Mouse (Mus musculus) embryonic facial prominence, embryonic 10.5 days (tissue): ENCODE measurements around the gene Nxnl1. TPM values are rescaled to one million over a fixed set of nuclear protein-coding genes. Genes with fewer than 3 reads are reported as not detected.

Experiments used
- DNase-seq: peaks from one replicate; pipeline ENCODE4 v3.0.0-alpha.2; 2017; ENCODE audit warnings: low spot score
- H3K27ac ChIP-seq: fragments of 300-500 bp; sonication (generic); replicated peaks from 2 replicates; pipeline ENCODE4 v1.5.1; 2016; ENCODE audit warnings: mild to moderate bottlenecking
- H3K27me3 ChIP-seq: fragments of 300-500 bp; sonication (generic); replicated peaks from 2 replicates; pipeline ENCODE4 v1.6.1; 2016; ENCODE audit warnings: low read depth, mild to moderate bottlenecking; ENCODE audit not compliant: poor library complexity, severe bottlenecking
- H3K36me3 ChIP-seq: fragments of 300-500 bp; sonication (generic); replicated peaks from 2 replicates; pipeline ENCODE4 v1.6.1; 2016; ENCODE audit warnings: mild to moderate bottlenecking, moderate library complexity
- H3K4me1 ChIP-seq: fragments of 300-500 bp; sonication (generic); 2 replicates; pipeline ENCODE4 v1.6.1; 2016
- H3K4me3 ChIP-seq: fragments of 300-500 bp; sonication (generic); 2 replicates; pipeline ENCODE4 v1.5.1; 2016; ENCODE audit warnings: mild to moderate bottlenecking, moderate library complexity
- H3K9me3 ChIP-seq: fragments of 300-500 bp; sonication (generic); 2 replicates; pipeline ENCODE4 v1.6.1; 2016; ENCODE audit warnings: mild to moderate bottlenecking
- WGBS: fragments of 180-500 bp; shearing (Covaris S2); methylation state at CpG from one replicate; pipeline ENCODE4 v1.1.7; 2016; 5-methylcytosine and 5-hydroxymethylcytosine counted together
- polyA plus RNA-seq: library from polyadenylated mRNA; unstranded; fragments of >200 nt; fragmentation: Nextera tagmentation; extraction: Ambion mirVana; gene quantifications from 2 replicates; pipeline ENCODE4 v1.2.1, GENCODE M21; 2016

The Nxnl1 gene
- polyA plus RNA-seq: 0.15 TPM in 1 of 2 replicates, not detected in the other

GRCm38 (mm10) chr8:71566501-71566900, at the start of gene Nxnl1:
TSS of gene Nxnl1 (minus strand) at chr8:71566601.
- Histone ChIP-seq H3K36me3 (no peaks in the 10 kb centered on the region), H3K4me1 (peaks cover 39% of the 10 kb centered on the region), H3K27me3 (peaks cover 76% of the 10 kb centered on the region), H3K27ac (no peak within 1 kb of the TSS), H3K4me3 (no peak within 1 kb of the TSS), H3K9me3 (peaks cover 8% of the 10 kb centered on the region)
- DNase-seq: no peak
- WGBS: 57% methylated on average over 3 of the region's 3 CpGs

- no peaks in the 10 kb centered on the region for H3K27me3 ChIP-seq
- H3K36me3 ChIP-seq: peaks cover 59% of the 10 kb centered on the region
- DNase-seq: no peak
- WGBS: 44% methylated on average over 4 of the region's 4 CpGs
- H3K27ac ChIP-seq: no peak overlapping the region
- H3K9me3 ChIP-seq: no peaks in the 10 kb centered on the region
- H3K4me1 ChIP-seq: peaks cover 25% of the 10 kb centered on the region
- no peak overlapping the region for H3K4me3 ChIP-seq
Observed at GRCm38 (mm10) chr8:71613418-71613817, 47.0 kb upstream of the Nxnl1 start.

DNA sequence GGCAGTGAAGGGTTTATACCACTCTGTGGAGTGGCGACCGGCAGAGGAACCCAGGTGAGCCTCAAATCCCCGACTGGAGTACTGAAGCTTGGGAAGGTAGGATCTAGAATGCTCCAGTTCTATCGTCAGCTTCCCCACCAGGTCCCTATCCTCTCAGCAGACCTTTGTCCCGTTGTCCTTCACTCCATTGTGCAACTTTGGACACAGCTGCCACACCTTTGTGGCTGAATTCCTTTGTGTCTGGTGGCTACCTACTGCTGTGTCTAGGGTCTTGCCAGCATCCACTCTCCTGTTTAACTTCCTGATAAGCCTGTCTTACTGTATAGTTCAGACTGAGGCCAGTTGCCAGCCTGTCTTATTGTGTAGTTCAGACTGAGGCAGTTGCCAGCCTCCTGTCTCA, 45.7 kb upstream of the Nxnl1 start:
- WGBS: 52% methylated on average over 5 of the region's 5 CpGs
- H3K4me1 ChIP-seq: peaks cover 25% of the 10 kb centered on the region
- peak overlapping the region; percentile 96 for H3K4me3 ChIP-seq
- peaks cover 46% of the 10 kb centered on the region for H3K36me3 ChIP-seq
- no peak for DNase-seq
- peak overlapping the region; percentile 93; the same call in 1 of the 2 replicates for H3K27ac ChIP-seq
- H3K27me3 ChIP-seq: no peaks in the 10 kb centered on the region
- H3K9me3 ChIP-seq: no peaks in the 10 kb centered on the region

DNA sequence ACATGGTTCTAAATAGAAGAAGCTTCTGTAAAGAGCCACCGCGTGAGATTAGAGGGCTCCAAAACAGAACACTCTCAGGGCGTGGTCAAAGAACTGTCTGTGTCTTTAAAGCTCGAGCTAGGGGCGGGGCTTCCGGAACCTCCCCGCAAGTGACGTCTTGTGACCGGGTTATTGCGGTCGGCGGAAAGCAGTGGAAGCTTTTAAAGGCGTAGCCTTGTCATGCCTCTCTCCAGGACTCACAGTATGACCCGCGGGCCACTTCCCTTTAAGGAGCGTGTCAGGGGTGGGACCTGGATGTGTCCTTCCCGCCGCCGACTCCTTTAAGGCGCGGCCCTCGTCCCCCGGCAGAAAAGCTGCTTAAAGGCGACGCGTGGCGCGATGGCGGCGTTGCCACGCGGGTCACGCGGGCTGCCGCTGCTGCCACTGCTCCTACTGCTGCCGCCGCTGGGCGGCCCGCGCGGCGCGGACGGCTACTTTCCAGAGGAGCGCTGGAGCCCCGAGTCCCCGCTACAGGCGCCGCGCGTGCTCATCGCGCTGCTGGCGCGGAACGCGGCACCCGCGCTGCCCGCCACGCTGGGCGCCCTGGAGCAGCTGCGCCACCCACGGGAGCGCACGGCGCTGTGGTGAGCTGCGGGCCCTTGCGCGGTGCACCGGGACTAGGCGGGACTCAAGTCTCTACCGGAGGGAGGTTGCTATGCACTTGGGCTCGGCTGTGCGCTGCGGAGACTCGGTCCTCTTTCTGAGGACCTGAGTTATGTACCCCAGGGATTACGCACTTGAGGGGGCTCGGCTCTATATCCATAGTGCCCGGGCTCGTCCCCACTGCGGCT, 44.6 kb upstream of the Nxnl1 start, which contains the start of gene Colgalt1:
Colgalt1 (plus strand) TSS at position 177 of the 830 bp plus-strand sequence.
- Histone ChIP-seq H3K9me3 (no peaks in the 10 kb centered on the region), H3K4me3 (peak within 1 kb of the TSS; percentile 96), H3K36me3 (peaks cover 35% of the 10 kb centered on the region), H3K27me3 (no peaks in the 10 kb centered on the region), H3K27ac (peak within 1 kb of the TSS; percentile 93), H3K4me1 (peaks cover 25% of the 10 kb centered on the region)
- DNase-seq: peak; percentile 98
- WGBS: under 1% methylated on average over 82 of the region's 82 CpGs

- Histone ChIP-seq H3K36me3 (peaks cover 2% of the 10 kb centered on the region; the same call in 1 of the 2 replicates), H3K9me3 (no peaks in the 10 kb centered on the region), H3K4me3 (no peak overlapping the region), H3K4me1 (peaks cover 24% of the 10 kb centered on the region), H3K27me3 (peaks cover 61% of the 10 kb centered on the region), H3K27ac (no peak overlapping the region)
- WGBS: 55% methylated on average over 7 of the region's 7 CpGs
- DNase-seq: no peak
Observed at GRCm38 (mm10) chr8:71604021-71604420, 37.6 kb upstream of the Nxnl1 start.

- WGBS: 1% methylated on average over 32 of the region's 32 CpGs
- DNase-seq: peak; percentile 90
- Histone ChIP-seq H3K27me3 (peaks cover 63% of the 10 kb centered on the region), H3K9me3 (no peaks in the 10 kb centered on the region), H3K4me1 (peaks cover 24% of the 10 kb centered on the region), H3K36me3 (peaks cover 5% of the 10 kb centered on the region; the same call in 1 of the 2 replicates), H3K27ac (peak overlapping the region; percentile 55), H3K4me3 (peak overlapping the region; percentile 58)
Observed at GRCm38 (mm10) chr8:71602666-71603334, 36.4 kb upstream of the Nxnl1 start.

- Histone ChIP-seq H3K27ac (peak overlapping the region; percentile 55), H3K9me3 (no peaks in the 10 kb centered on the region), H3K36me3 (peaks cover 5% of the 10 kb centered on the region; the same call in 1 of the 2 replicates), H3K27me3 (peaks cover 63% of the 10 kb centered on the region), H3K4me1 (peaks cover 24% of the 10 kb centered on the region), H3K4me3 (peak overlapping the region; percentile 58)
- DNase-seq: peak; percentile 60
- 3% methylated on average over 65 of the region's 65 CpGs for WGBS
Observed at GRCm38 (mm10) chr8:71601939-71602665, 35.7 kb upstream of the Nxnl1 start.

DNA sequence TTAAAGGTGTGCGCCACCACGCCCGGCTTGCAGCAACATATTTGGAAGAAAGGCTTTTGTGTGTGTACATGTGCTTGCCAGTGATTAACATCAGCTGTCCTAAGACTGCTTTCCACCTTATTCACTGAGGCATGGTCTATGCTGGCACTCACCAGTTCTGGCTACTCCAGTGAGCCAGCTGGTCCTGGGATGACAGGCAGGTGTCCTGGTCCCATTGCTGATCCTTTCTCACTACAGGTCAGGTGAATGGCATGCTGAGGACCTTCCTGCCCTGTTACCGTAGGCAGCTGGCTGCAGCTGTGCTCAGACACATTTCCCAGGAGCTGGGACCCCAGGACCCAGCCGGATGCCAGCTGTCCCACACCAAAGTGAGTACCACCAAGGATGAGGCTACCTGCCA, 32.4 kb upstream of the Nxnl1 start:
- Histone ChIP-seq H3K27me3 (peaks cover 49% of the 10 kb centered on the region), H3K4me3 (no peak overlapping the region), H3K9me3 (no peaks in the 10 kb centered on the region), H3K27ac (no peak overlapping the region), H3K36me3 (peaks cover 20% of the 10 kb centered on the region), H3K4me1 (peaks cover 39% of the 10 kb centered on the region)
- DNase-seq: no peak
- WGBS: 91% methylated on average over 5 of the region's 5 CpGs

DNA sequence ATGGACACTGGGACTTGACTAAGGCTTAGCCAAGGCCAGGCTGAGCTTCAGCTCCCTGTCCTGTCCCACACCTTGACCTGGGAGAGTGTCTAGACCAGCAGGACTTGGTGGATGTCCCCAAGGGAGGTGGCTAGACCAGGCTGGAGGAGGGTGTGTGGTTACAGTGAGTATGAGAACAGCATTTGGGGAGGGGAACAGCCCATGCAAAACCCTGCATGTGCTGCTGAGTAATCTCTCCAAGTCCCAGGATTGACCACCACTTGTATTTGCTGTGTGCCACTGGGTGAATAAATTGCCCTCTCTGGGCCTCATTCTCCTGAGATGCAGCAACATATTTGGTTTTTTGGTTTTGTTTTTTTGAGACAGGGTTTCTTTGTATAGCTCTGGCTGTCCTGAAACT, 32.0 kb upstream of the Nxnl1 start:
- Histone ChIP-seq H3K4me3 (no peak overlapping the region), H3K9me3 (no peaks in the 10 kb centered on the region), H3K36me3 (peaks cover 25% of the 10 kb centered on the region), H3K27me3 (peaks cover 44% of the 10 kb centered on the region), H3K4me1 (peaks cover 39% of the 10 kb centered on the region), H3K27ac (no peak overlapping the region)
- no peak for DNase-seq

DNA sequence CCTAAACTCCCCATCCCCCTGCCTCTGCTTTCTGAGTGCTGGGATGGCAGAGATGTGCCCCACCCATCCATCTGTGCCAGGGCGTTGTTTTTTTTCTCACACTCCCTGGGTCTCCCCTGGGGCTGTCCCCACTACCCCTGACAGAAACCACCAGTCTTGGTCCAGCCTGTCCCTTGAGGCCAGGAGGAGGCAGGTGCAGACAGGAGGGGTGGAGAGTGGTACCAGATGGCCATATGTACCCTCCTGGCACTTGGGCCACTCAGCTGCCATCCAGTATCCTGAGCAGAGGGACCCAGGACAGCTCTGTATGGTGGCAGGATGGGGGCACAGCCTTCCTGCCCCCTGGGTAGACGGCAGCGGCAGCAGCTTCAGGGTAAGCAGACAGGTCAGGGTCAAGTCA, 31.1 kb upstream of the Nxnl1 start, which contains the start of gene Fam129c:
Fam129c (plus strand) TSS at position 198 of the 400 bp plus-strand sequence.
- no peaks in the 10 kb centered on the region for H3K9me3 ChIP-seq
- WGBS: 85% methylated on average over 3 of the region's 3 CpGs
- no peak for DNase-seq
- H3K27me3 ChIP-seq: peaks cover 35% of the 10 kb centered on the region
- no peak within 1 kb of the TSS for H3K4me3 ChIP-seq
- H3K36me3 ChIP-seq: peaks cover 25% of the 10 kb centered on the region
- peaks cover 39% of the 10 kb centered on the region for H3K4me1 ChIP-seq
- no peak within 1 kb of the TSS for H3K27ac ChIP-seq

DNA sequence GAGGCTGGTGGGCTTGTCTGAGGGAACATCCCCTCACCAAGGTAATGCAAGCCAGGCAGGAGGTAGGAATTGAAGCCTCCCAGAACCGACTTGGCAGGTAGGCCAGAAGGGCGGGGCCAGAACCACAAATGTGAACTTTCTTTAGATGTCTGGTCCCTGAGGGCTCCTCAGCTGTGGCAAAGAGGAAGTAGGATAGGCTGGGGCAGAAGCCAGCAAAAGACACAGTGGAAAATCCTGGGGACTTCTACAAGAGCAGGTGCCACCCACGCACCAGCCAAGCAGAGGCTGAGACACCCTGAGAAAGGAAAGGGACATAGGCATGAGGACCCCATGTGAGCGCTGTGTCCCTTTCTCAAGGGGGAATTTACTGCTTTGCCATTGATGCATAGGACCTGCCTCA, 30.4 kb upstream of the Nxnl1 start:
- H3K4me1 ChIP-seq: peaks cover 33% of the 10 kb centered on the region
- H3K9me3 ChIP-seq: no peaks in the 10 kb centered on the region
- H3K36me3 ChIP-seq: peaks cover 25% of the 10 kb centered on the region
- no peak overlapping the region for H3K27ac ChIP-seq
- H3K27me3 ChIP-seq: peaks cover 29% of the 10 kb centered on the region
- H3K4me3 ChIP-seq: no peak overlapping the region
- no peak for DNase-seq
- WGBS: 87% methylated on average over 4 of the region's 4 CpGs

DNA sequence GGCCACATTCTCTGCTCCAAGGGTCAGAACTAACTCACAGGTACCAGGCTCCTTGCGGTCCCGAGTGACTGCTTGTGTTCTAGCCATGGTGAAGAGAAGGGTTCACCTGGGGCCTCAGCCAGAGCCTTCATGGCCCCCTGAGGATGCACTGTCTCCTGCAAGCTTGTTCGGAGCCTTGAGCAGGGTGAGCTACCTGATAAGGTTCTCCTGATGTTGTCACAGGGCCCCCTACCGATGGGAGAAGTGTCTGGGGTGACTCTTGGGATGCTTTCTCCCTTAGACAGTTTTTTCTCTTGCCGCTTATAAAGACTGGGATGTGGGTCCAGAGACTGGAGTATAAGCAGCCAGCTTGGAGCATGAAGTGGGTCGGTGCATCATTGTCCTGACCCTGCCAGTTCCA, 30.0 kb upstream of the Nxnl1 start:
- H3K36me3 ChIP-seq: peaks cover 25% of the 10 kb centered on the region
- H3K4me1 ChIP-seq: peaks cover 33% of the 10 kb centered on the region
- peaks cover 25% of the 10 kb centered on the region for H3K27me3 ChIP-seq
- DNase-seq: no peak
- 58% methylated on average over 6 of the region's 6 CpGs for WGBS
- H3K4me3 ChIP-seq: 0 out of 2 replicates have a peak overlapping the region, but pooled peaks have one; percentile 31
- H3K9me3 ChIP-seq: no peaks in the 10 kb centered on the region
- H3K27ac ChIP-seq: no peak overlapping the region
